Mouse (Mus musculus): ENCODE results near the gene Zbtb20. TPM values are rescaled to one million over a fixed set of nuclear protein-coding genes. Genes with fewer than 3 reads are reported as not detected.

Gene Zbtb20
- polyA plus RNA-seq, 1 experiment: 14.7 TPM

DNA sequence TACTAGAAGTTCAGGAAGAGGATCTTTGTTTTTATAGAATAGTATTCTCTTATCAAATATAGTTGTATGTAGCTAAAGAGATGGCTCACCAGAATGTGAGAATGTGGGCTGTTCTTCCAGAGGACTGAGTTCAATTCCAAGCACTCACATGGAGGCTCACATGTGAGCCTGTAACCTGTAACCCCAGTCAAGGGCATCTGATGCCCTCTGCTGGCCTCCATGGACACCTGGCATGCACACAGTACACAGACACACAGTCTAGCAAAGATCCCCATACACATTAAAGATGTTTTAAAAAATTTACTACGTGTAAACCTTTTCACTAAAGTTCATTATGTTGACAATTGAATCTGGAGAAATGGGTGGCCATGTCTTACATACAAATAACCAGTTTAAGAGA, 343.7 kb downstream of the Zbtb20 start:
- TF ChIP-seq CTCF (IDR thresholded peaks at IDR 0.05; ENCODE audit: low read depth, low read length) (no peak), POLR2A (IDR thresholded peaks at IDR 0.05; ENCODE audit: borderline replicate concordance, low read depth, low read length) (no peak)
- no peak overlapping the region for H3K4me3 ChIP-seq (ENCODE audit: insufficient read depth, low read length)

DNA sequence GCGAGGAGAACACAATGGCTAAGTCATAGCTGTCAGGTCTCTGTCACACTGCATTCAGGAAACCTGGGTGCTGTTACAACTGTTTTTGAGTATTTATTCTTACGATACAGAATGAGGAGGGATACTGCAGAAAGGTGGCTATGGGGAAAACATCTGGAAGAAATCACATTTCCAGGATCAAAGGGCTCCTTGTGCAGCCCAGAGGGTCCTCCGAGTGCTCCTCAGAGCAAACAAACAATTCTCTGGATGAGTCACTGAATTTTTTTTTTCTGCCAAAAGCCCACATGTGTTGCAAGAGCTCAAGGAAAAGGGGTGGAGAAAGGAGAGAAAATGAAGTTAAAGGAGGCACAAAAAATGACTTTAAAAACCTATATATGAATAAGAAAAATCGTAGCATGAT, 345.6 kb downstream of the Zbtb20 start:
- H3K27ac ChIP-seq (ENCODE audit: insufficient read depth, low read depth, low read length): no peak overlapping the region
- H3K4me3 ChIP-seq (ENCODE audit: insufficient read depth, low read length): no peak overlapping the region
- H3K4me1 ChIP-seq (ENCODE audit: control insufficient read depth, insufficient read depth, low read length): peaks cover 6% of the 10 kb centered on the region
- no peak for TF ChIP-seq POLR2A (IDR thresholded peaks at IDR 0.05; ENCODE audit: borderline replicate concordance, low read depth, low read length)
- TF ChIP-seq CTCF (IDR thresholded peaks at IDR 0.05; ENCODE audit: low read depth, low read length): no peak

More for the DNA sequence above, 343.7 kb downstream of the Zbtb20 start:
- Histone ChIP-seq H3K4me1 (ENCODE audit: control insufficient read depth, insufficient read depth, low read length) (peaks cover 10% of the 10 kb centered on the region), H3K27ac (ENCODE audit: insufficient read depth, low read depth, low read length) (no peak overlapping the region)

DNA sequence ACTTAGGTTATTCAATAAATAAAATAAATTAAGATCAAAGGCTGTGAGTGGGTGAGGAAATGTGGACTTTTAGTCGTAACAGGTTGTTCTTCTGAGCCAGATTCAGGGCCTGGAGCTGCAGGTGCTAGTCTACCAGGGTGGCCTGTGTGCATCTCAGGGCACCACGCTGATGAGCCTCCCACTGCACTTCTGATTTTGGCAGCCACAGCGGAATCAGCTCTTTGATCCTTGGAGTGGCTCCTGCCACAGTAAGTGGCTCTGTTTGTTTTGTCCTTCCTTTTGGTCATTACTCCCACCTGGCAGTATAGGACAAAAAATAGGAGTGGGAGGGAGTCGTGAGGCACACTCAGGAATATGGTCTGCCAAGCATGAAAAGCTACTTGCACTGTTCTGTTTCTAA, 354.6 kb downstream of the Zbtb20 start:
- TF ChIP-seq POLR2A (IDR thresholded peaks at IDR 0.05; ENCODE audit: borderline replicate concordance, low read depth, low read length) (no peak), CTCF (IDR thresholded peaks at IDR 0.05; ENCODE audit: low read depth, low read length) (no peak)
- H3K4me1 ChIP-seq (ENCODE audit: control insufficient read depth, insufficient read depth, low read length): no peaks in the 10 kb centered on the region
- no peak overlapping the region for H3K27ac ChIP-seq (ENCODE audit: insufficient read depth, low read depth, low read length)
- no peak overlapping the region for H3K4me3 ChIP-seq (ENCODE audit: insufficient read depth, low read length)

DNA sequence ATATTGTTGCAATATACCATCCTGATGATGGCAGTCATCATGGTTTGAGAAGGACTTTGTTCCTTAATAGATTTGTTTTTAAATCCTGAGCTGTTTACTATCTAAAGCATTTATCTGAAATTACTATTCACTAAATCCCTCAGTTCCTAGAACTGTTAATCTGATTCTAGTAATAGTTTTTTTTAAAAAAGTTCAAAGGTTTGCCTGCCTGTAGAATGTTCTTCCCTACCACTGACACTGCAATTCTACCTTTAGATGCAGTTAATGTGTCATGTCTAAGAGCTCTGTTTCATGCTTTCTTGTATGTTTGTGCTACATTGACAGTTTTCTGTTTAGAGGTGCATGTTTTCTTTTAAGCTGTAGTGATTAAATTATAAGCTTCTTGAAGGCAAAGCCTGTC, 358.6 kb downstream of the Zbtb20 start:
- no peak for TF ChIP-seq CTCF (IDR thresholded peaks at IDR 0.05; ENCODE audit: low read depth, low read length)
- TF ChIP-seq POLR2A (IDR thresholded peaks at IDR 0.05; ENCODE audit: borderline replicate concordance, low read depth, low read length): no peak
- H3K27ac ChIP-seq (ENCODE audit: insufficient read depth, low read depth, low read length): no peak overlapping the region
- H3K4me3 ChIP-seq (ENCODE audit: insufficient read depth, low read length): no peak overlapping the region
- H3K4me1 ChIP-seq (ENCODE audit: control insufficient read depth, insufficient read depth, low read length): no peaks in the 10 kb centered on the region

DNA sequence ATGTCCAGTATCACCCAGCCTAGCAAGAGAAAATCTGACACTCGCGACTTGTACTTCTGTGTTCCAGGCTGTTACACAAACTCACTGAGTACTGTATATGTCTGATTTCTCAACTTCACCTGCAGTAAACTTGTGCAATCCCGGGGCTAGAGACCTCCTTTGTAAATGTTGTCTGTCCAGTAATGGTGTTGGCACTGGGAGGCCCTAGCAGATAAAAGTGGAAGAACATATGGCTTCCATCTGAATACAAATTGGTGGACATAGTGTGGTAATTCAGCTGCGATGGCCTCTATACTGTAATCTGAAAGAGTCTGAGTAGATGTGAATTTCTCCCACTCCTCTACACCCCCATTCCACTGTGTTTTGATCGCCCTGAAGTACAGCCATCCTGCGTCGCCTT, 359.6 kb downstream of the Zbtb20 start:
- Histone ChIP-seq H3K27ac (ENCODE audit: insufficient read depth, low read depth, low read length) (no peak overlapping the region), H3K4me1 (ENCODE audit: control insufficient read depth, insufficient read depth, low read length) (no peaks in the 10 kb centered on the region), H3K4me3 (ENCODE audit: insufficient read depth, low read length) (no peak overlapping the region)
- TF ChIP-seq CTCF (IDR thresholded peaks at IDR 0.05; ENCODE audit: low read depth, low read length) (no peak), POLR2A (IDR thresholded peaks at IDR 0.05; ENCODE audit: borderline replicate concordance, low read depth, low read length) (no peak)

DNA sequence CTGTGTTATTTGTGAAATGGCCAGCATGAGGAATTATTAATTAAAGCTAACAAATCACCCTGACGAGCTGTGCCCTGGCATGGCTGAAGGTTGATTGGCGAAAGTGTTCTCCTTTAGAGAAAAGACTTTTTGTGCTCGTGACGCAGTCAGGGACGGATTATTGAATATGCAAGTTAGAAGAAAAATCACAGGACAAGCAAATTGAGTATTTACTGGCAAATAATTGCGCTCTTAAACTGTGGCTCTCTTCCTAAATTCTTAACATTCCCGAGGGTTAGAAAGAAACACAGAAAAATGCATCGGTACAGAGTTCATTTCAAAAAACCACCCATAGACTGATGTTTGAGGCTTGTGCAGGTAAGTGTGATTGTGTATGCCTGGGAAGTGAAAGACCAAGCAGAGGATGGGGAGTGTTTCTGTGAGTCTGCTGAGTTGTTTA, 360.1 kb downstream of the Zbtb20 start:
- Histone ChIP-seq H3K27ac (ENCODE audit: insufficient read depth, low read depth, low read length) (no peak overlapping the region), H3K4me3 (ENCODE audit: insufficient read depth, low read length) (no peak overlapping the region), H3K4me1 (ENCODE audit: control insufficient read depth, insufficient read depth, low read length) (no peaks in the 10 kb centered on the region)
- TF ChIP-seq CTCF (IDR thresholded peaks at IDR 0.05; ENCODE audit: low read depth, low read length) (no peak), POLR2A (IDR thresholded peaks at IDR 0.05; ENCODE audit: borderline replicate concordance, low read depth, low read length) (no peak)

DNA sequence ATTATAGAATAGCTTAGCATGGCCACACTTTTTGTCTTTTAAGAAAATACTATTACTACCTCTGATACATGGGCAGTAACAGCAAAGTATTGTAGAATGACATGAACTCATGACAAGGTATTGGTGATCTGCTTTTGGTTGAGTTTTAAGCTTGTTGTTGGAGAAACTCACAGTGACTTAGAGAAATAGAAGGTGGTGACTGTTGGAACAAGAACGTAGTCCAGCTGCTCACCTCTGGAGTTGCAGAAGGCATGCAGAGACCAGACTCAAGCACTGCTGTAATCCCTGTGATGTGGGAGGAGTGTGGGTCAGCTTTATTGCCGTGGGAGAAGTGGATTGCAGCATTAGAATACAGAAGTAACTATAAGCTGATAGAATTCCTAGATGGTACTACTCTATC, 361.9 kb downstream of the Zbtb20 start:
- TF ChIP-seq POLR2A (IDR thresholded peaks at IDR 0.05; ENCODE audit: borderline replicate concordance, low read depth, low read length): no peak
- no peak for TF ChIP-seq CTCF (IDR thresholded peaks at IDR 0.05; ENCODE audit: low read depth, low read length)
- H3K4me3 ChIP-seq (ENCODE audit: insufficient read depth, low read length): no peak overlapping the region
- no peak overlapping the region for H3K27ac ChIP-seq (ENCODE audit: insufficient read depth, low read depth, low read length)
- no peaks in the 10 kb centered on the region for H3K4me1 ChIP-seq (ENCODE audit: control insufficient read depth, insufficient read depth, low read length)

DNA sequence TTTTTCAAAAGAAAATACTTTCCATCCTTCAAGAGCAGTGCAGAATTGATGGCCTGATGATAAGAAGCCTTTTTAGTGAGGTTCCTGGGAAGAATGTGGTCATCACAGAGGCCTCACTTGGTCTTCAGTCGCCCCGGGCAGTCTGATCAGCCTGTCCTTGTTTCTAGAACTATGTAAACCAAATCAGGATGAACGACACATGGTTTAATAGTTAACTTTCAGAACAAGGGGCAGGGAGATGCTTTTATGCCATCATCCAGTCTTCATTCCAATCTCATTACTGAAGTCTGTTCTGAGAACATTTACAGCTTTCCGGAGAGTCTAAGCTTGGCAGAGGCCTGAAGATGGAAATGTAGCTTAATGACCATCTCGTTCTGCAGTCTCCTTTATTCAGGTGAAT, 371.3 kb downstream of the Zbtb20 start:
- Histone ChIP-seq H3K4me1 (ENCODE audit: control insufficient read depth, insufficient read depth, low read length) (no peaks in the 10 kb centered on the region; the same call in 1 of the 2 replicates), H3K4me3 (ENCODE audit: insufficient read depth, low read length) (no peak overlapping the region), H3K27ac (ENCODE audit: insufficient read depth, low read depth, low read length) (no peak overlapping the region)
- no peak for TF ChIP-seq POLR2A (IDR thresholded peaks at IDR 0.05; ENCODE audit: borderline replicate concordance, low read depth, low read length)
- TF ChIP-seq CTCF (IDR thresholded peaks at IDR 0.05; ENCODE audit: low read depth, low read length): no peak

DNA sequence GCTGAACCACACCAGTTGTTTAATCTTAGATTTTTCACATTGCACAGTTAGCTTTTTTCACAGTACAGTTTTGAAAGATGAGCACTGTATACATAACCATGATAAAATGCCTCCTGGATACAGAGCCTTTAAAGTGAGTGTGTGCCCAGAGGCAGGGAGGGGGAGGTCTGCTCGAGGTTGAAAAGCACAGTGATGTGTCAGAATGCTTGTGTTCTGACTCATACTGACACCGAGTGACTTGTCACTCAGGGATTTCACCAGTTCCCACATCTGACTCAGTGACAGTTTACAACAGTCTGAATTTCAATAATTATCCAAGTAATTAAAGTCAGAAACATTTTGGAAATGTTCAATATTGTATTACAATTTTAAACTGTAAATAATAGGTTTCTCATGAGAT, 377.4 kb downstream of the Zbtb20 start:
- Histone ChIP-seq H3K4me1 (ENCODE audit: control insufficient read depth, insufficient read depth, low read length) (peaks cover 6% of the 10 kb centered on the region), H3K27ac (ENCODE audit: insufficient read depth, low read depth, low read length) (no peak overlapping the region), H3K4me3 (ENCODE audit: insufficient read depth, low read length) (no peak overlapping the region)
- TF ChIP-seq POLR2A (IDR thresholded peaks at IDR 0.05; ENCODE audit: borderline replicate concordance, low read depth, low read length) (no peak), CTCF (IDR thresholded peaks at IDR 0.05; ENCODE audit: low read depth, low read length) (no peak)

DNA sequence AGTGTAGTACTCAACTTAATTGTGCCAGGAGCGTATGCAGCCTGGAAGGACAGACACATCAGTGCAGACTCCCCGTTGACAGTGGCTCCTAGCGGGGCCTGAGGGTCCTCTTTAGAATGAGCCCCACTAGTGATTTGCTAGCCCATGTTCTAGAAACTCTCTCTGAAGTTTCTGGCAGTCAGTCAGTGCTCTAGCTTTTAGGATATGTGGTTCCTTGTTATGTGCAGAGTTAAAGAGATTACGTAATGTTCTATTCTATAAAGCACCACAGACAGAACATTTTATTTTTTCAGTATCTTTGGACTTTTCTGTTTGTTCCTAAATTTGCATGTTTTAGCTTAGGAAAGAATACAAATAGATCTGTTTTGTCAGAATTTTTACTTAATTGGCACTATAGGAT, 378.1 kb downstream of the Zbtb20 start:
- peaks cover 6% of the 10 kb centered on the region for H3K4me1 ChIP-seq (ENCODE audit: control insufficient read depth, insufficient read depth, low read length)
- no peak overlapping the region for H3K4me3 ChIP-seq (ENCODE audit: insufficient read depth, low read length)
- no peak overlapping the region for H3K27ac ChIP-seq (ENCODE audit: insufficient read depth, low read depth, low read length)
- no peak for TF ChIP-seq POLR2A (IDR thresholded peaks at IDR 0.05; ENCODE audit: borderline replicate concordance, low read depth, low read length)
- TF ChIP-seq CTCF (IDR thresholded peaks at IDR 0.05; ENCODE audit: low read depth, low read length): no peak

Data from bone marrow macrophage, adult 2 months (primary cell).